Mouse (Mus musculus) thymus, adult 2 months (tissue): ENCODE measurements at regions not wholly inside any gene's neighbourhood (a gene's known extent, or its start where the extent isn't known, plus 50 kb on each side); places are given as distances from the start of the nearest gene placed in this dataset.

Source experiments
- CTCF ChIP-seq: fragments of 200-500 bp; IDR thresholded peaks from 2 replicates; pipeline ENCODE4 v1.5.1; 2012; ENCODE audit warnings: mild to moderate bottlenecking, control low read depth, low read length, moderate library complexity, borderline replicate concordance; ENCODE audit not compliant: control insufficient read depth, poor library complexity, insufficient read depth; ENCODE audit errors: extremely low read depth
- POLR2A ChIP-seq: fragments of 200-500 bp; IDR thresholded peaks from 2 replicates; pipeline ENCODE4 v1.6.1; 2012; ENCODE audit warnings: mild to moderate bottlenecking, low read length, control low read depth, moderate library complexity; ENCODE audit not compliant: control insufficient read depth, poor library complexity, insufficient read depth; ENCODE audit errors: extremely low read depth

DNA sequence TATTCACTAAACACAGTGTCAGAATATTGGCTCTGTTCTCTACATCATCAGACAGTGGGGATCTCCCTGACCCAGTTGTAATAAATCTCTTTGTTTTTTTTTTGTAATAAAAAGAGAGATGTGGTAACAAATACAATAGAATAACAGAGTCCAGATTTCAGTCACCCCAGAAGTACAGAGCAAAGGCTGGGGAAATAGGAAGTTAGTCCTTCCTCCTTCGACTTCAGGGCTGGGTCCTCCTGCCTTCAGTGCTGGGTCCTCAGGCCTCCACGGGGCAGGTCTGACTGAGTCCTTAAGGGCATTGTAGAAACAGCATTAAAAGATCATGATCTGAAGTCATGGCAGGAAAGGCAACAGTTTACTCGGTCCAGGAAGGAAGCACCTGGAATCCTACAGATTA, 67.0 kb upstream of the Pja2 start:
- no peak for TF ChIP-seq POLR2A
- no peak for TF ChIP-seq CTCF
